Mouse (Mus musculus) stomach, postnatal 0 days (tissue): Measurements from ENCODE around the gene Usp46.

ENCODE experiments used
- CTCF ChIP-seq: IDR thresholded peaks from 2 replicates; pipeline ENCODE4 v1.5.1; 2016; ENCODE audit warnings: antibody characterized with exemption, low read depth, mild to moderate bottlenecking, moderate library complexity
- EP300 ChIP-seq: optimal IDR thresholded peaks from 2 replicates; pipeline ENCODE3; 2016; ENCODE audit warnings: antibody characterized with exemption

- TF ChIP-seq CTCF (no peak), EP300 (no peak)
Measured at GRCm38 (mm10) chr5:73992321-73992720, 75.9 kb downstream of the Usp46 start.
